Mouse (Mus musculus): Measurements from ENCODE around the gene Lactb.

GRCm38 (mm10) chr9:66952886-66953285 is 22.4 kb downstream of the Lactb start:
- no peak for TF ChIP-seq TAL1 (IDR thresholded peaks at IDR 0.05; ENCODE audit: low read length)
- TF ChIP-seq GATA1 (IDR thresholded peaks at IDR 0.05; ENCODE audit: low read length) = no peak
